Mouse (Mus musculus) left cerebral cortex, adult 18-20 months (tissue): ENCODE measurements around the gene Snx30. TPM values are rescaled to one million over a fixed set of nuclear protein-coding genes. Genes with fewer than 3 reads are reported as not detected.

ENCODE experiments used
- DNase-seq, 2 experiments: peaks; one replicate each; pipeline ENCODE4 v3.0.0; 2021 to 2022; ENCODE audit warnings: low spot score in 2 of 2, mixed read lengths in 1 of 2
- long read RNA-seq, 2 experiments: library from polyadenylated mRNA; stranded (forward); transcript quantifications; one replicate each; pipeline ENCODE4 v2.0.0; 2021
- total RNA-seq, 2 experiments: library from RNA; stranded (reverse); gene quantifications; 2 replicates each; pipeline ENCODE4 v1.2.3; 2021

Snx30 gene
- 10 to 100 TPM; 38.7 to 40.8 TPM for total RNA-seq
- long read RNA-seq, experiment 1, full-length matches to known transcripts = 14 of 26 reads
- long read RNA-seq, experiment 1, partial matches to known transcripts = 9 of 26 reads
- long read RNA-seq, experiment 1, other reads (novel, unspliced or antisense) = 3 of 26 reads
- long read RNA-seq, experiment 2, full-length matches to known transcripts = 11 of 18 reads
- long read RNA-seq, experiment 2, partial matches to known transcripts = 0 of 18 reads
- long read RNA-seq, experiment 2, other reads (novel, unspliced or antisense) = 7 of 18 reads

GRCm38 (mm10) chr4:59805181-59805967, at the start of gene Snx30:
Gene Snx30, plus strand, starts transcription at chr4:59805840.
- peak; percentile 87 to 92 for DNase-seq

DNA sequence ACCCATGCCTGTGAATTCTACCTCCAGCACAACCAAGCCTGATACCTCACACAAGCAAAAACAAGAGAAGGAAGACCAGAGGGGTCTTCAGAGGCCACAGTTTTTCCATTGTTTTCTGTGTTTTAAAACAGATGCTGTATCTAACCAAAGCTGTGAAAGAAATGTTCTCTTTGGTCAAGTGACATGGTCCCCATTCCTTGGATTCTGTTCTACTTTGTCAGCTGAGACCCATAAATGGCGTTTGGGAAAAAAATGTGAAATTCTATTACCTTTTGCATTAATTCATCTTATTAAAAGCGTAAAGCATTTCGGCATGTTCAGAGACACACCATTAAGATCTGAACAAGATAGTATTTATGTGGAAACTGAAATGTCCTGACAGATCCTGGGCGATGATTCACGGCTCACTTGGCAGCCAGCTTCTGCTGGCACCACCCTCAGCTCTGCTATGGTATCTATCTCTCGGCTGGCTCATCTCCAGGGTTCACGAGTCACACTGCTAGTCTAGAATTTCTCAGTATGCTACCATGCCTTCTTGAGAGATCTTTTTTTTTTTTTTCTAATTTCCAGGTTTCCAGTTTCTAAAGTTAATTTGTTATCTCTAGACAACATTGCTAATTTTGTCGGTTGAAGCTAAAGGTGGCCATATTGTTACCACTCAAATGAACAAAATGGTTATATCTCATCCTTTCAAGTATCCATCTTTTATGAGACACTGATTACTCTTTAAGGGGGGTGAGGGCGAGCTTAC, 49.1 kb upstream of the Snx30 start:
- DNase-seq = peak; percentile 78 to 82

DNA sequence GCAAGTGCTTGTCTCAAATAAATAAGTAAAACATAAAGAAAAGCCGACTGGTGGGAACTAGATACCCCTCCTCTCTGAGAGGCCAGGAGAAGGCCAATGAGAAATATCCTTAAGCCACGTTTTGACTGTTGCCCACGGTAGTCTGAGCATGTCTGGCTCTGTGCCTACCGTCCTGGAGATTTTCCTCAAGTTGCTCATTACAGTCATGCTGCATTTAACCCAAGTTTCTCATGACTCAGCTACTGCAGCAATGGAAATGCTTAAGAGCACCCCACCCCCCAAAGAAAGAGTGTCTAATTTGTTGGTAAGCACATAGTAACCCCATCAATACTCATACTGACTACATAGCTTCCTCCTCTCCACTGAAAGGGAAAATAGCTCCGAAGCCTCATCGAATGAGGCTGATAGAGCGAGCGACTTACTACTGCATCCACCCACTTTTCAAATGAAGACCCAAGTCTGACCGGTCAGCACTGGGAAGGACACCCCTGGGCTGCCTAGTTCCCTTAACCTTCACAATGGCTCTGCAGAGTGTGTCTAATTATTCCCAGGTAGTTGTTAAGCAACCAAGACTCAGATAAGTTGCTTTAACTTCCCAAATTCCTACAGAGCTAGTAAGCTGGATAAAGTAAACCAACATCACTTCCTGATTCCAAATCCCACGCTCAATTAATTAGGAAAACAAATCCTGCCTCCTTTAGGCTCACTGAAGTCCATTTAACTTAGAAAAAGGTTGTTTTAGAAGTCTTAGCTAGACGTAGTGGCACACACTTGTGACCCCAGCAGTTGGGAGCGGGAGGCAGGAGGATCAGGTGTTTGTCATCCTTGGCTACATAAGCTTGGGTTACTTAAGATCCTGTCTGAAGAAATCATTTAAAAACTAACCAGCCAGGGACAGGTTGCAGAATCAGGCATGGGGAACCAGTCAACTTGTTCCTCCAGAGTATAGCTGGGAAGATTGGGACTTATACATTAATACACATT, 47.9 kb upstream of the Snx30 start:
- no peak for DNase-seq

DNA sequence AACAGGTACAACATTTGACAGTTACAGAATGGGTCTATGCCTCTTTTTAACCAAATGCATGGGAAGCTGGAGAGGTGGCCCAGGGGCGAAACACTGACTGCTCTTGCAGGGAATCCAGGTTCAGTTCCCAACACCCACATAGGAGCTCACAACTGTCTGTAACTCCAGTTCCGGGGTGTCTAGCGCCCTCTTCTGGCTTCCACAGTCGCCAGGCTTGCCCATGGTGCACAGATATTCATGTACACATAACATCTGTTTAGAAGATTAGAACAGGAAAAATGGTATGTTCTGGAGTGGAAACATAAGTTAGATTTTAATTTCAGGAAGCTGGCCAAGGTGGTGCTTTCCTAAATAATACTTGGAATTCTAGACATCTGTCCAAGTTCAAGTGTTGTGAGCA, 45.6 kb upstream of the Snx30 start:
- DNase-seq = no peak

DNA sequence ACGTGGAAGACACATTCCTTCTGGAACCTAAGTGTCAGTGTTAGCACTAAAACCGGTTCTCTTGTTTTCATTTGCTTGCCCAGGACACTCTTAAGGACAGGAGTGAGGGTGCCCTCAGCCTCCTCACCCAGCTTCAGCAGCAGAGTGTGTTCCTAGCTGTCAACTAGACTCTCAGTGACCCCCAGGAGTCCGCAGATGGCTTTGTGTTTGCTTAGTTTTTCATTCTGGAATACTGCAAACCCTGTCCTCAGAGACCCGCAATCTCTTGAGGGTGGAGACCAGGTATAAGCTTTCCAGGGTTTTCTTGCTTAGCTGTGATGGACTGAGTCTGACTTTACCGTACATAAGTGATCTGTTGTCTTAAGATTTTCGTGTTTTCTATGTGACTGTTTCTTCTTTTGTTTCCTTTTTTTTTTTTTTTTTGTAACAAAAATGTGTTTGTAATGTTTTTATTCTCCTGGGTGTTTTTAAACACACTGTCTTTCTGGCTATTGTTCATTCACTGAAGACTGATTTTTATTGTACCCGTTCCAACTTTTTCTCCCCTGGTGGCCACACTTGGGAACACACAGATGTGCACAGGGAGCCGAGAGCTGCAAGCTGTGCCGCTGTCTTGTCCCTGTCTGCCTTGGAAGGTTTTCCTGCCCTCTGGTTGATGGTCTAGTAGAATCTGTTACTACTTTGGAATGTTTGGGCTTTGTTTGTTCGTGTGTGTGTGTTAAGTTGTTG, 44.8 kb upstream of the Snx30 start:
- no peak for DNase-seq

GRCm38 (mm10) chr4:59761365-59761729, 44.3 kb upstream of the Snx30 start:
- no peak for DNase-seq

DNA sequence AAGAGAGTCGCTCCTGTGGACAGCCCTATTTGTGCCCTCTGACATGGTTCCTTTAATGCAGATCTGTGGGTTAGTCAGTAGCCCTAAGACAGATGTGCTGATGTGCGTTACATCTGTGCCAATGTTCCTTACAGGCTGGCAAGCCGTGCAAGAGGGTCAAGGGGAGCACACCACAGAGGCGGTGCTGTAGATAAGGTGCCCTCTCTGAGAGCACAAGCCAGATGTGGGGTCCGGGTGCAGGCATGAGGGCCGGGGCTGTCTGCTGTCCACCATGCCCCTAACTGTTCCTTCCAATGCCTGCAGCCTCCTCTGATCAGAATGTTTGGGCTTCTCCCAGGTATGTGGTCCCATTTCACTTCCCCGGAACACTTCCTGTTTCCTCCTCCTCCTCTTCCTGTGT, 40.7 kb upstream of the Snx30 start:
- DNase-seq = no peak

- no peak for DNase-seq
Measured at GRCm38 (mm10) chr4:59765385-59766005, 40.1 kb upstream of the Snx30 start.

- DNase-seq = no peak
Measured at GRCm38 (mm10) chr4:59767717-59768116, 37.9 kb upstream of the Snx30 start.

DNA sequence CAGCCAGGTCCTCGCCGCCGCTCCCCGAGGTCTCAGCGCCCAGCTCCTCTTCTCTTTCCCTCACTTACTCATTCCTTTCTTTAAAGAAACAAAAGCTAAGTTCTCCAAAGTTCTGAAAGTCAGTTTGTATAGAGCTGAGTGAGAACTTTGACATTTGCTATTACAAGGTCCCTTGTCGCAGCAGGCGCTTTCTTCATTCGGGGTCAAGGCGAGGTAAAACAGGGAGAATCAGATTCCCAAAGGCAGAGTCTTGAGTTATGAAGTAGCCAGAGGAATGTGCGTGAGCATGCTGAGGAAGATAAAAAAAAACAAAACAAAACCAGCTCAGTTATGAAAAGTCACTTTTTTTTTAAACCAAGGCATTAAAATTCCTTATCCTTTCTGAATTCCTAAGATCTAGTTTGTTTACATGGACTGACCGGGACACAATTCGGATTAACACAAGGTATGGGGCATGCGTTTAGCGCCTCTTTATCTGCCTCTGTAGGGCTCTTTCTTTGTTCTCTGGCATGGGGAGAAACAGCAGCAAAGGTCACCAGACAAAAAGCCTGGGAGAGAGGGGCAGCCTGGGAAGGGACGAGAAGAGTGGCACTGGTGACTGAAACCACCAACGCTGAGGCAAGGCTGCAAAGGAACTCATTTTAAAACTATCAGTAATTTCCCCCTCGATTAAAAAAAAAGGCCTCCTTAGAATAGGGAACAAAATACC, 33.3 kb upstream of the Snx30 start:
- DNase-seq = no peak

GRCm38 (mm10) chr4:59777828-59778227, 27.8 kb upstream of the Snx30 start:
- DNase-seq = no peak

- DNase-seq = no peak
Measured at GRCm38 (mm10) chr4:59780568-59780967, 25.1 kb upstream of the Snx30 start.

DNA sequence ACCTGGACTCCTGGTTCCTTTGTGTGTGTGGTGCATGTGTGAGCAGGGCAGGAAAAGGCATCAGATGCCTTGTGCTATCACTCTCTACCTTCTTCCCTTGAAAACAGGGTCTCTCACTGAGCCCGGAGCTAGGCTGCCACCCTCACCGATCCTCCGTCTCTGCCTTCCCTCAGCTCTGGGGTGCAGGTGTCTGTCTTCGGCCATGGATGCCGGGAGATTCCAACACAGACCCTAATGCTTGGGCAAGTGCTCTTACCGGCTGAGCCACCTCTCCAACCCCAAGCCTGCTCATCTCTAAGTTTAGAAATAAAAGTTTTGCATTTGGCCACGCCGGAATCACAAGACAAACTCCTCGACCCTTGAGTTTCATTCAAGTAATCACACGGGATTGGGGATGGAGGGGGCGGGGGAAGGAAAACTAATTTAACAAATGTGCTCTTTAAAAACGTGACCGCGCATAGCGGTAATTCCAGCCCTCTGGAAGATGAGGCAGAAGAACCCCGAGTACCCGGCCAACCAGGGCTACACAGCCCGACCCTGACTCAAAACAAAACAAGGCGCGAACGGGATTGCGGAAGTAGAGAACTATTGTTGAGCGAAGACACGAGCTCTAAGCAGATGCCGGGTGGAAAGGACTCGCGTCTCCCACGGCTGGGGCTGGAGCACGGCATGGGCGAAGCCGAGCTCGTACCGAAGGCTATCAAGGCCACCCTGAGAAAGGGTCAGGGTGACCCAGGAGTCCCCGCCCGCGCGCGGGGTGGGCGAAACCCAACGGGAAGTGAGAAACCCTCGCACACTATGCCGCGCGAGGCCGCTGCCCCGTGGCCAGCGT, 22.6 kb upstream of the Snx30 start:
- no peak for DNase-seq

- DNase-seq = peak; percentile 94 to 98
Measured at GRCm38 (mm10) chr4:59783685-59784279, 21.9 kb upstream of the Snx30 start.

GRCm38 (mm10) chr4:59785412-59785811, 20.2 kb upstream of the Snx30 start:
- no peak for DNase-seq

DNA sequence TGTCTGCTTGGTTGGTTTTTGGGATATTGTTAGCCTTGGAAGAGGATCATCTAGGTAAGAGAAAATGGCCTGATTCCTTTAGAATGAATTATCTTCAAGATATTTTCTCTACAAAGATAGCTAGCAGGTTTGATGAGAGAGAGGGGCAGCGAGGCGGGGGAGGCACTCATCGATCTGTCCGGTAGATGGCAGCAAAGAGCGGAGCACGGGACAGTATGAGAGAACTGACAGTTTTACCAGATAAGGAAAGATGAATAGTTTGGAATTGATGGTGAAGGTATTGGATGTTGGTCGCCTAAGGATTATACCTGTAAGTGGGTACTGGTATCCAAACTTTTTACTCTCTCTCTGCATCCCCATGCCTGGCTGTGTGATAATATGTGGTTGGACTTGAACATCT, 19.0 kb upstream of the Snx30 start:
- peak; percentile 73 to 90 for DNase-seq

- DNase-seq = no peak
Measured at GRCm38 (mm10) chr4:59787126-59787525, 18.5 kb upstream of the Snx30 start.

- no peak for DNase-seq
Measured at GRCm38 (mm10) chr4:59789015-59789414, 16.6 kb upstream of the Snx30 start.
